Mouse (Mus musculus) forebrain, embryonic 10.5 days (tissue): ENCODE measurements around the gene Zfp59. TPM values are rescaled to one million over a fixed set of nuclear protein-coding genes. Genes with fewer than 3 reads are reported as not detected.
"Not testable (repeated sequence)": the region's sequence is repeated elsewhere in the genome, so short reads cannot be mapped to it uniquely, and the experiment has no call there.

ENCODE experiments used
- DNase-seq: peaks from one replicate; pipeline ENCODE4 v3.0.0-alpha.2; 2017; ENCODE audit warnings: low spot score; ENCODE audit errors: extremely low spot score
- H3K27ac ChIP-seq: fragments of 300-500 bp; sonication (generic); 2 replicates; pipeline ENCODE4 v1.5.1; 2016; ENCODE audit warnings: mild to moderate bottlenecking
- H3K27me3 ChIP-seq: fragments of 300-500 bp; sonication (generic); 2 replicates; pipeline ENCODE4 v1.6.1; 2016; ENCODE audit warnings: mild to moderate bottlenecking; ENCODE audit not compliant: poor library complexity, severe bottlenecking
- H3K36me3 ChIP-seq: fragments of 300-500 bp; sonication (generic); replicated peaks from 2 replicates; pipeline ENCODE4 v1.6.1; 2016; ENCODE audit warnings: mild to moderate bottlenecking, moderate library complexity
- H3K4me1 ChIP-seq: fragments of 300-500 bp; sonication (generic); 2 replicates; pipeline ENCODE4 v1.6.1; 2016
- H3K4me3 ChIP-seq: fragments of 300-500 bp; sonication (generic); 2 replicates; pipeline ENCODE4 v1.5.1; 2016; ENCODE audit warnings: mild to moderate bottlenecking, moderate library complexity
- H3K9me3 ChIP-seq: fragments of 300-500 bp; sonication (generic); 2 replicates; pipeline ENCODE4 v1.6.1; 2016; ENCODE audit warnings: mild to moderate bottlenecking, moderate library complexity
- WGBS: fragments of 180-500 bp; shearing (Covaris S2); methylation state at CpG from one replicate; pipeline ENCODE4 v1.1.7; 2016; 5-methylcytosine and 5-hydroxymethylcytosine counted together
- polyA plus RNA-seq: library from polyadenylated mRNA; unstranded; fragments of >200 nt; fragmentation: Nextera tagmentation; extraction: Ambion mirVana; gene quantifications from 2 replicates; pipeline ENCODE4 v1.2.1, GENCODE M21; 2016

Zfp59 gene
- 9.7 and 11.6 TPM in 2 replicates for polyA plus RNA-seq

DNA sequence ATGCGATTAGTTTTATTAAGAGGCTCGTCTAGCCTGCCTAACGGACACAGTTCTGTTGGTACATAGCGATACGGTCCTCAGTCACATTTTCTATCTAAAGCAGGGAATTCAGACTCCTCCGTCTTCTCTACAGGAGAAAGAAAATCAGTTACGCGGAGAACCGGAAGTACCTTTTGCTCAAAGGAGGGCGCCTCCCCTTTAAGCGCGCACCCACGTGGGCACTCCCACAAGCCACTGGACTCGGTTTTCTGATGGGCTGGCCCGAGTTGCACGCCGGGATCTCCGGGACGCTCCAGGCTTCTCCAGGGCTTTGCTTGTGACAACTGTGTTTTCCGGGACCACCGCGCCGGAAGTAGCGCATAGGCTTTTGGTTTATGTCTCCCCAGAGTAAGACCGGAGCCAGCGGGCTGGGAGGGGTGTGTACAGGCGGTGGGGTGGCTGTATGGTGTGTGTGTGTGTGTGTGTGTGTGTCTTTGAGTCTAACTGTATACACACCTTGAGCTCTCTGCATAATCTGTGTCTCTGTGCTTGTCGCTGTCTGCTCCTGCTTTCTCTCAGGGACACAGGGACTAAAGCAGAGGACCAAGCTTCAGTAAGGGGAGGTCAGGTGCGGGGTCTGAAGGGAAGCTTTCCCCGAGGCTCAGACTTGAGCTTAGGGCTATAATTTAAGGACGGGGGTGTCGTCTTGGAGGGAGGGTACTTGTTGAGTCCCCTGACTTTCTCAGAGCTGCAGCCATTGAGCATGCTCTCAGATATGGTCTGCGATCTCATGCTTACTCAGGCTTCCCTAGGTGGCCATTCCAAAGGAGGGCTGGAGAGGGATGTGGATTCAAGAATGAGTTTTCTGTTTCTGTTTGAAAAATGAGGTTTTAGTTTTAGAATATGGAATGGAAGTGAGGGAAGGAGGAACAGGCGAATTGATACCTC is at the start of gene Zfp59:
Zfp59 (plus strand) TSS at position 285 of the 927 bp plus-strand sequence.
- 0 out of 2 replicates have a peak, but pooled peaks cover 2% of the 10 kb centered on the region for H3K9me3 ChIP-seq
- peak; percentile 89 for DNase-seq
- peaks cover 16% of the 10 kb centered on the region for H3K4me1 ChIP-seq
- peak within 1 kb of the TSS; percentile 83 for H3K27ac ChIP-seq
- H3K36me3 ChIP-seq = 0 out of 2 replicates have a peak, but pooled peaks cover 4% of the 10 kb centered on the region
- no peaks in the 10 kb centered on the region for H3K27me3 ChIP-seq
- 4% methylated on average over 34 of the region's 34 CpGs for WGBS
- H3K4me3 ChIP-seq = peak within 1 kb of the TSS; percentile 67

GRCm38 (mm10) chr7:27789306-27789705 is 49.1 kb upstream of the Zfp59 start:
- peaks cover 43% of the 10 kb centered on the region for H3K9me3 ChIP-seq
- 91% methylated on average over 5 of the region's 5 CpGs for WGBS
- no peak for DNase-seq
- H3K27me3 ChIP-seq = no peaks in the 10 kb centered on the region
- no peak overlapping the region for H3K4me3 ChIP-seq
- H3K27ac ChIP-seq = no peak overlapping the region
- peaks cover 4% of the 10 kb centered on the region for H3K4me1 ChIP-seq
- no peaks in the 10 kb centered on the region for H3K36me3 ChIP-seq

- 63% methylated on average over 3 of the region's 3 CpGs for WGBS
- Histone ChIP-seq H3K9me3 (peaks cover 21% of the 10 kb centered on the region), H3K27ac (peak overlapping the region; percentile 84), H3K4me1 (peaks cover 41% of the 10 kb centered on the region)
- not testable (repeated sequence) for H3K36me3 ChIP-seq, DNase-seq, H3K27me3 ChIP-seq, H3K4me3 ChIP-seq
Observed at GRCm38 (mm10) chr7:27793865-27794264, 44.5 kb upstream of the Zfp59 start.

DNA sequence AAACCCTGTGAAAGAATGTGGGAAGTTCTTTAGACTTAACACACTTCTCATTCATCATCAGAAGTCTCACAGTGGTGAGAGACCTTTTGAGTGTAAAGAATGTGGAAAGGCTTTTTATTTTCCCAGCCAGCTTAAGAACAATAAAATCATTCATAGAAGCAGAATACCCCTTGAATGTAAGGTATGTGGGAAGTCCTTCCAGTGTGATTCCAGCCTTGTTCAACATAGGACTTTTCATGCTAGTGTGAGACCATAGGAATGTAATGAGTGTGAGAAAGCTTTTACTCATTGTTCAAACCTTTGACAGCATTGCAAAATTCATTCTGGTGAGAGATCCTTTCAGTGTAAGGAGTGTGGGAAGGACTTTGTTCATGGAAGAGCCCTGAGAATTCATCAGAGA is 43.8 kb upstream of the Zfp59 start:
- Histone ChIP-seq H3K4me1 (peaks cover 48% of the 10 kb centered on the region), H3K27me3 (no peaks in the 10 kb centered on the region), H3K27ac (peak overlapping the region; percentile 84), H3K36me3 (peaks cover 7% of the 10 kb centered on the region; the same call in 1 of the 2 replicates), H3K4me3 (no peak overlapping the region), H3K9me3 (peaks cover 14% of the 10 kb centered on the region)
- no peak for DNase-seq

DNA sequence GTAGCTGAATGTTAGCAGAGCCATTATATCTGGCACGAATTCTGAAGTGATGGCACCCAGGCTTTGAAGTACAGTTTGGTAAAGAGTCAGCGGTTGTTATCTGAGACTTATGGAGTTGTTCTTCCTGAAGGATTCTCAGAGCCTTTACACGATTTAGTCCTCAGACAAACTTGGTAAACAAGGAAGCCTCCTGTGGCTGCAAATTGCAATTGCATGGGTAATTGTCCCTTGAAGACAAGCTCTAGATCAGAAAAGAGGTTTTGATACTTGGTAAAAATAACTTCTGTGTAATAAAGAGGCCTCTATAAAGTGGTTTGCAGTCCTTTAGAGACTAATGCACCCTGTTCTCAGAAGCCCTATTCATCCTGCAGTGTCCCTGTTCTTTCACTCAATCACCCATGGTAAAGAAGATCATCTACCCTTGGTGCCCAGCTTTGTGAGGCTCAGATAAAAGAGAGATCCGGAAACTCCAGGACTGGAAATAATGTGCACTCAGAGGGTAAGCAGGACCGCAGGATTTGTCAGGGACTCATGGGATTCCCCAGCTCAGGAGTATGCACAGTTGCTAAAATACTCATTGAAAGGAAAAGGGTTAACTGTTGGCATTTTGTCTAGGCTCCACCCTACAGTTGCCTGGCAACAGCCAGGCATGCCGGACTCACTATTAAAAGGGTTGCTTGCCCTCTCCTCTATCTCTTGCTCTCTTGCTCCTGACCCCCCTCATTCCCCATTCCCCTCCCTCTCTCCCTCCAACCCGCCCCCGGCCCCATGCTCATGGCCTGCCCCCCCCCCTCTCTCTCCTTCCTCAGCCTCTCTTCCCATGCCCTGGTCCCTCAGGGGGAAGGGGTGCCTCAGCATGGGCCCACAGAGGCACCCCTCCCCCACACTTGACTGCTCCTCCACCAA is 40.2 kb upstream of the Zfp59 start:
- WGBS = 24% methylated on average over 7 of the region's 8 CpGs
- peak; percentile 78 for DNase-seq
- Histone ChIP-seq H3K9me3 (peaks cover 6% of the 10 kb centered on the region), H3K27me3 (no peaks in the 10 kb centered on the region), H3K4me1 (peaks cover 62% of the 10 kb centered on the region), H3K4me3 (peak overlapping the region; percentile 30), H3K27ac (peak overlapping the region; percentile 84), H3K36me3 (peaks cover 7% of the 10 kb centered on the region; the same call in 1 of the 2 replicates)

DNA sequence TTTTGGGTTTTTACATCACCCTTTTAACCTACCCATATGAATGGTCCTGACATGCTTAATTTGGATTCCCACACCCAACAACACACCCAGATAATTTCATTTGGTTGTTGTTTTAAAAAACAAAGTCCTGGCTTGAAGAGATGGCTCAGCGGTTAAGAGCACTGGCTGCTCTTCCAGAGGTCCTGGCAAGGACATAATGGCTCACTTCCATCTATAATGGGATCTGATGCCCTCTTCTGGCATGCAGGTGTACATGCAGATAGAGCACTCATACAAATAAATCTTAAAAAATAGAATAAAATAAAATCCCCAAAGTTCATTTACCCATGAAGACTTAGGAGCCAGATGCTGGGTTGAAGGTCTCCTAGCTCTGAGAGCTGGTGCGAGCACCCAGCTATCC is 37.3 kb upstream of the Zfp59 start:
- DNase-seq = no peak
- WGBS = 60% methylated on average over 2 of the region's 2 CpGs
- H3K27ac ChIP-seq = peak overlapping the region; percentile 84

DNA sequence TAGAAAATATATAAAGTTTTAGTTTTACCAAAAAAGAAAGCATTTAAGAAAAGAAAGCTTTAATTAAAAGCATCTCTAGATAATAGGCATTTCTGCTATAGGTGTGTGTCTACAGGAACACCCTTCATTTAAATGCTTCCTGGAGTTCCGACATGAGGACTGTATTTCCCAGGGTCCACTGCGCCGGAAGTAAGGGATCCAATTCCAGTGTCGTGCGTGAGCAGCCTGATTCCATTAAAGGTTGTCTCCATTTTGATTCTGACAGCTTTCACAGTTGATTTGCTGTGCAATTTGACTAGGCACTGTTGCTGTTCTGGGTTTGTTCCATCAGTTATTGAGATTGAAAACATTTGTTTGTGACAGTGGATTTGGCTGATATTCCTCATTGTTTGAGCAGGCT is 35.4 kb upstream of the Zfp59 start:
- no peaks in the 10 kb centered on the region for H3K9me3 ChIP-seq
- no peak overlapping the region for H3K27ac ChIP-seq
- DNase-seq = no peak
- WGBS = 74% methylated on average over 5 of the region's 5 CpGs
- peaks cover 42% of the 10 kb centered on the region for H3K4me1 ChIP-seq
- H3K27me3 ChIP-seq = no peaks in the 10 kb centered on the region
- peaks cover 11% of the 10 kb centered on the region for H3K36me3 ChIP-seq
- H3K4me3 ChIP-seq = no peak overlapping the region

More for the DNA sequence above, 37.3 kb upstream of the Zfp59 start:
- Histone ChIP-seq H3K4me1 (peaks cover 52% of the 10 kb centered on the region), H3K36me3 (peaks cover 7% of the 10 kb centered on the region; the same call in 1 of the 2 replicates), H3K9me3 (peaks cover 6% of the 10 kb centered on the region), H3K4me3 (no peak overlapping the region), H3K27me3 (no peaks in the 10 kb centered on the region)

DNA sequence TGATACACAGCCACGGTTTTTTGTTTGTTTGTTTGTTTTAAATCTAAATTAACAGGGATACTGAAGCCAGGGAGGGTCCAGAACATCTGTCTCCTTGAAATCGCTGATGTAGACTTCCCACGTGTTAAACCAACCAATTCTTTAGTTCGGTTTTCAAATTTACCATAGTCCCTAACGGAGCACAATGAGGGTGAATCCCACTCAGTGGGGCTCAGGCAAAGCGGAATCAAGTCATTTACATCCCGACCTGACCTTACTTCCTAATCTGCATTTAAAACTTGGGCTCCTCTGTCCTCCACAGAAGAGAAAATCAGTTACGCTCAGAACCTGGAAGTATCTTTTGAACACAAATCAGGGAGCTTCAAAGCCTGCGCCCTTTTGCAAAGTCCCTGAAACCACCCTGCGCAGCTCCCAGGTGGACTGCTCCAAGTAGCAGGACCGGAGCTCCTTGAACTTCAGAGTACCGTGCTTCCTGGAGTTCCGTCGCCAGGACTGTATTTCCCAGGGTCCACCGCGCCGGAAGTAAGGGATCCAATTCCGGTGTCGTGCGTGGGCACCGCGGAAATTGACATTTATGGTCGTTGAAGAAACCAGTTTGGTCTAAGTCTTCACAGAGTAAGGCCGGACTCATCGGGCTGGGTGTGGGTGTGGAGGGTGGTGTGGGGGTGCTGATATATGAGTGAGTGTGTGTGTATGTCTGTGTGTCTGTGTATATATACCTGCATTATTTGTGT is 33.9 kb upstream of the Zfp59 start:
- peak; percentile 84 for DNase-seq
- Histone ChIP-seq H3K4me1 (peaks cover 27% of the 10 kb centered on the region), H3K9me3 (no peaks in the 10 kb centered on the region), H3K36me3 (peaks cover 25% of the 10 kb centered on the region), H3K27me3 (no peaks in the 10 kb centered on the region), H3K27ac (peak overlapping the region; percentile 87), H3K4me3 (peak overlapping the region; percentile 79)
- WGBS = under 1% methylated on average over 25 of the region's 25 CpGs

DNA sequence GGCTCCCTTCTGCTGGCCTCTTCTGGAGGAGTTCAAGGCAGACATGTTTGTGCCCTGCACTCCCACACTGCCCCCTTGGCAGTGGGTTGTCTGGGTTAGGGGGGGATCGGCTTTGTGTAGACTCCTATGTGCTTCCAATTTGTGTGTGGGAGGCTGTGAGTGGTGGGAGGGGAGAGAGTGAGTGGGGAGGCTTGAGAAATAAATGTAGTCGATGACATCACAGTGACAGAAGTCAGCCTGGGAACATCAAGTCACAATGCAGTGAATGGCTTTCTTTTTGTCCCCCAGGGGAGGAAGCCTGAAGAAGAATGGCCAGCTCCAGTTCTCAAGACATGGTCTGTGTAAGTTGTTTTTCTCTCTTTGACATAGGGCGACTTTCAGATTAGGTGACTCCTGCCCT is 31.5 kb upstream of the Zfp59 start, which contains the start of gene Zfp626:
Zfp626 (plus strand) TSS at position 301 of the 400 bp plus-strand sequence.
- H3K4me3 ChIP-seq, H3K27me3 ChIP-seq, H3K9me3 ChIP-seq, H3K27ac ChIP-seq, DNase-seq: not testable (repeated sequence)
- Histone ChIP-seq H3K36me3 (peaks cover 50% of the 10 kb centered on the region), H3K4me1 (peaks cover 12% of the 10 kb centered on the region)
- WGBS = 95% methylated on average over 3 of the region's 3 CpGs

DNA sequence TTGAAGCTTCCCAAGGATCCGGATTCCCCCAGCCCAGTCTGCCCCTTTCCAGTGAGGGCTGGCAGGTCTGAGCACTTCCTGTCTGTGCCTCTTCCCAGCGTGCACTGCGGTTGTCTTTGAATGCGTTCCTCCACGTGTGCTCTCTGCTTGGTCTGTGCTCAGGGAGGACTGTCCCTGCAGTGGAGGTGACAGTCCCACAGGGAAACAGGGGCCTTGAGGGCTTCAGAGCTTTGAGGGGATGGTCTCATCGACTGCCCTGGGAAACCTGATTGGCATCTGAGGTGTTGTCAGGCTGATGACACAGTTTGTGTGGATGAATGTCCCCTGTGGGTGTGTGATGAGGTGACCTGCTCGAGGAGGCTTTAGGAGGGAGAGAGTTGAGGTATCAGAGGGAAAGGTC is 31.1 kb upstream of the Zfp59 start:
- H3K4me1 ChIP-seq = peaks cover 12% of the 10 kb centered on the region
- peaks cover 54% of the 10 kb centered on the region for H3K36me3 ChIP-seq
- H3K4me3 ChIP-seq, H3K27me3 ChIP-seq, H3K9me3 ChIP-seq, H3K27ac ChIP-seq, DNase-seq: not testable (repeated sequence)
- 88% methylated on average over 7 of the region's 7 CpGs for WGBS

- WGBS = 92% methylated on average over 7 of the region's 7 CpGs
- Histone ChIP-seq H3K4me1 (no peaks in the 10 kb centered on the region), H3K27ac (no peak overlapping the region), H3K4me3 (no peak overlapping the region), H3K9me3 (no peaks in the 10 kb centered on the region), H3K36me3 (peaks cover 79% of the 10 kb centered on the region), H3K27me3 (no peaks in the 10 kb centered on the region)
- DNase-seq = no peak
Observed at GRCm38 (mm10) chr7:27818526-27819110, 19.8 kb upstream of the Zfp59 start.

DNA sequence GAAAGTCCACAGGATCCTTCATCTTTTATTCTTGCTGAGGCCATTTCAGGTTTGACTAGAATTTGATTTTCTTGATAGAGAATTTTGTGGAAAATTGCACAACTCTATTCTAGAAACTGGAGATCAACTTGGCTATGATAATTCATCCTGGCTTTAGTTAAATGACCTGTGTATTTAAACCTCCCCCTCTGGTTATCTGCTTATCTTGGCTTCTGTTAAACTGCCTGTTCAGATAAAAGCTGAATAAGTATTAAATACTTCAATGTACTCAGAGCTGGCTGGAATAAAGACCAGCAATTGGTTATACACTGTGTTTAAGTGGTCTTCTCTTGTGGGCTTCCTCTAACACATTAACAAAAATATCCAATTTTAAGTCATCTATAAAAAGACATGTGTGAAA is 15.8 kb upstream of the Zfp59 start:
- Histone ChIP-seq H3K9me3 (peaks cover 27% of the 10 kb centered on the region), H3K4me1 (no peaks in the 10 kb centered on the region), H3K36me3 (peaks cover 52% of the 10 kb centered on the region), H3K27me3 (no peaks in the 10 kb centered on the region), H3K27ac (no peak overlapping the region), H3K4me3 (no peak overlapping the region)
- DNase-seq = no peak
